Mouse (Mus musculus): ENCODE data around the gene Nebl.

DNA sequence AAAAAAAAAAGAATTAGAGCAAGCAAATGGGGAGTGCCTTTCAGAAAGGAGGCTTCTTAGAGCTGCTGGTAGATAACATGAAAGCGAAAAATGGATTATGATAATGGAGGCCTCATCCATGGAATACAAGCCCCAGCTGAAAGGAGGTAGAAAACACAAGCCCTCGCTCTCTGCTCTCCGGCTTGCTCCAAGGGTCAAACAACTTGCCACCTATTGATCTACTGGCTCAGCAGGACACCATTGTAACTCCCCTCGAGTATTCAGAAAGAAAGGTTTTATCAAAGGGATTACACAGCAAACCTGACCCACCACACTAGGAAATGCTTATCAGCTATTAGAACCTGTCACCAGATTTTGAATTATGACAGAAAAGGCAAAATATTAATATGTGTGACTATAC, 131.4 kb downstream of the Nebl start:
- TF ChIP-seq CTCF (IDR thresholded peaks at IDR 0.05; ENCODE audit: low read depth, low read length) (no peak), EP300 (IDR thresholded peaks at IDR 0.05; ENCODE audit: insufficient read depth, low read depth, low read length) (no peak)
